Mouse (Mus musculus) C2C12 (cell line): ENCODE results near the gene Ubald1.

ENCODE experiments used
- CEBPB ChIP-seq: IDR thresholded peaks from one replicate; pipeline ENCODE4 v1.6.1; 2011; ENCODE audit warnings: low read depth, mild to moderate bottlenecking, control low read depth, moderate library complexity
- CTCF ChIP-seq: IDR thresholded peaks from one replicate; pipeline ENCODE4 v1.5.1; 2011; ENCODE audit not compliant: control insufficient read depth, insufficient read depth, insufficient read length
- FOSL1 ChIP-seq: IDR thresholded peaks from one replicate; pipeline ENCODE4 v1.8.0; 2011; ENCODE audit warnings: mild to moderate bottlenecking, low read length; ENCODE audit not compliant: poor library complexity, insufficient read depth, severe bottlenecking
- MAX ChIP-seq: IDR thresholded peaks from one replicate; pipeline ENCODE4 v1.6.1; 2011; ENCODE audit warnings: mild to moderate bottlenecking, control low read depth
- MYOD1 ChIP-seq: IDR thresholded peaks from one replicate; pipeline ENCODE4 v1.6.1; 2011; ENCODE audit warnings: low read depth; ENCODE audit not compliant: control insufficient read depth, insufficient read length
- MYOG ChIP-seq: IDR thresholded peaks from one replicate; pipeline ENCODE4 v1.6.1; 2011; ENCODE audit not compliant: control insufficient read depth, insufficient read length; ENCODE audit errors: extremely low read depth
- USF1 ChIP-seq: IDR thresholded peaks from one replicate; pipeline ENCODE4 v1.6.1; 2011; ENCODE audit warnings: low read depth, mild to moderate bottlenecking, control low read depth, moderate library complexity

DNA sequence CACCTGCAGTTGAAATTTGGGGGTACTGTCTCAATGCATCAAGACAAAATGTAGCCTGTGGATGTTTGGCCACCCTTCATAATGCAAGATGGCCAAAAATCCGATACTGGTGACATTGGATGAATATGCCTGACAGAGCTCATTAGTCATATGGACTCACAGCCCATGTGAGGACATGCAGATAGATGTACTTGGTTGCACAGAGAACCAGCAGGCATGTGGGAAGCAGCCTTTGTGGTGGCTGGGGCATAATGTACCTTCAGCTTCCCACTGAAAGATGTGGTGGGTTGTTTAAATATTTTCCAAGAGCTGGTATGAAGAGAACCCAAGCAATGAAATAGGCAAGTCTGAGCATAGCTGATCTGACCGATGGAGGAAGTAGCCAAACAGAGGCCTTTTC lies 46.3 kb downstream of the Ubald1 start:
- TF ChIP-seq CTCF (no peak), MYOG (no peak), USF1 (no peak), FOSL1 (no peak), MAX (no peak), MYOD1 (no peak), CEBPB (no peak)
